Mouse (Mus musculus) E14TG2a.4 (cell line): ENCODE data around the gene Rab8b.

Experiments
- CTCF ChIP-seq: conservative IDR thresholded peaks from 2 replicates; pipeline ENCODE4 v1.5.1; 2014; ENCODE audit warnings: low read length
- POU5F1 ChIP-seq: IDR thresholded peaks from 2 replicates; pipeline ENCODE4 v1.6.1; 2014; ENCODE audit warnings: low read length, borderline replicate concordance

GRCm38 (mm10) chr9:66846822-66847221 is 72.7 kb downstream of the Rab8b start:
- TF ChIP-seq CTCF (no peak), POU5F1 (no peak)
